Mouse (Mus musculus): ENCODE measurements around the gene Mapkap1.

Gene Mapkap1

GRCm38 (mm10) chr2:34591721-34592360, 185.3 kb downstream of the Mapkap1 start:
- DNase-seq (ENCODE audit: low spot score): no peak

GRCm38 (mm10) chr2:34592361-34592960, 185.9 kb downstream of the Mapkap1 start:
- DNase-seq (ENCODE audit: low spot score): no peak

GRCm38 (mm10) chr2:34594001-34594400, 187.4 kb downstream of the Mapkap1 start:
- no peak for DNase-seq (ENCODE audit: low spot score)

- DNase-seq (ENCODE audit: low spot score): no peak
Measured at GRCm38 (mm10) chr2:34599606-34600255, 193.2 kb downstream of the Mapkap1 start.

GRCm38 (mm10) chr2:34600734-34601133, 194.2 kb downstream of the Mapkap1 start:
- DNase-seq (ENCODE audit: low spot score): no peak

GRCm38 (mm10) chr2:34602111-34602541, 195.6 kb downstream of the Mapkap1 start:
- no peak for DNase-seq (ENCODE audit: low spot score)

GRCm38 (mm10) chr2:34602896-34603295, 196.3 kb downstream of the Mapkap1 start:
- DNase-seq (ENCODE audit: low spot score): no peak

GRCm38 (mm10) chr2:34603653-34604214, 197.2 kb downstream of the Mapkap1 start:
- DNase-seq (ENCODE audit: low spot score): no peak

- DNase-seq (ENCODE audit: low spot score): no peak
Measured at GRCm38 (mm10) chr2:34605040-34605439, 198.5 kb downstream of the Mapkap1 start.

GRCm38 (mm10) chr2:34608917-34609316, 202.3 kb downstream of the Mapkap1 start:
- DNase-seq (ENCODE audit: low spot score): no peak

GRCm38 (mm10) chr2:34609516-34609915, 202.9 kb downstream of the Mapkap1 start:
- no peak for DNase-seq (ENCODE audit: low spot score)

- DNase-seq (ENCODE audit: low spot score): no peak
Measured at GRCm38 (mm10) chr2:34620778-34621415, 214.3 kb downstream of the Mapkap1 start.

GRCm38 (mm10) chr2:34621485-34621884, 214.9 kb downstream of the Mapkap1 start:
- no peak for DNase-seq (ENCODE audit: low spot score)

GRCm38 (mm10) chr2:34622518-34622917, 215.9 kb downstream of the Mapkap1 start:
- DNase-seq (ENCODE audit: low spot score): no peak

- DNase-seq (ENCODE audit: low spot score): no peak
Measured at GRCm38 (mm10) chr2:34623181-34623580, 216.6 kb downstream of the Mapkap1 start.

- DNase-seq (ENCODE audit: low spot score): no peak
Measured at GRCm38 (mm10) chr2:34624076-34624475, 217.5 kb downstream of the Mapkap1 start.

GRCm38 (mm10) chr2:34627328-34628226, 221.0 kb downstream of the Mapkap1 start:
- DNase-seq (ENCODE audit: low spot score): no peak

- DNase-seq (ENCODE audit: low spot score): no peak
Measured at GRCm38 (mm10) chr2:34628903-34629540, 222.5 kb downstream of the Mapkap1 start.

- no peak for DNase-seq (ENCODE audit: low spot score)
Measured at GRCm38 (mm10) chr2:34629758-34630157, 223.2 kb downstream of the Mapkap1 start.

GRCm38 (mm10) chr2:34630445-34630844, 223.9 kb downstream of the Mapkap1 start:
- no peak for DNase-seq (ENCODE audit: low spot score)

- no peak for DNase-seq (ENCODE audit: low spot score)
Measured at GRCm38 (mm10) chr2:34632051-34632450, 225.5 kb downstream of the Mapkap1 start.
